Mouse (Mus musculus) myocyte (in vitro differentiated cells): ENCODE measurements at regions not wholly inside any gene's neighbourhood (a gene's known extent, or its start where the extent isn't known, plus 50 kb on each side); places are given as distances from the start of the nearest gene placed in this dataset.

ENCODE experiments used
- H3K27me3 ChIP-seq: one replicate; pipeline ENCODE4 v1.6.1; 2011; ENCODE audit not compliant: control insufficient read depth, insufficient read depth, insufficient read length
- H3K36me3 ChIP-seq: one replicate; pipeline ENCODE4 v1.6.1; 2011; ENCODE audit not compliant: control insufficient read depth, insufficient read depth
- H3K4me2 ChIP-seq: one replicate; pipeline ENCODE4 v1.6.1; 2011; ENCODE audit warnings: low read depth, control low read depth
- H3K4me3 ChIP-seq: one replicate; pipeline ENCODE4 v1.5.1; 2011; ENCODE audit warnings: mild to moderate bottlenecking, control low read depth, moderate library complexity
- H3K79me2 ChIP-seq: one replicate; pipeline ENCODE4 v1.6.1; 2011; ENCODE audit not compliant: control insufficient read depth, insufficient read depth
- H3ac ChIP-seq: one replicate; pipeline ENCODE4 v1.6.1; 2011; ENCODE audit not compliant: control insufficient read depth, insufficient read length
- CEBPB ChIP-seq: IDR thresholded peaks from 2 replicates; pipeline ENCODE4 v1.6.1; 2011; ENCODE audit warnings: mild to moderate bottlenecking, moderate library complexity; ENCODE audit not compliant: poor library complexity, insufficient read depth, severe bottlenecking
- E2F4 ChIP-seq: IDR thresholded peaks from one replicate; pipeline ENCODE4 v1.6.1; 2011; ENCODE audit warnings: mild to moderate bottlenecking, control low read depth, moderate library complexity; ENCODE audit not compliant: insufficient read depth
- MAX ChIP-seq: IDR thresholded peaks from one replicate; pipeline ENCODE4 v1.6.1; 2011; ENCODE audit warnings: low read depth, mild to moderate bottlenecking, control low read depth
- MYOD1 ChIP-seq, 3 experiments: IDR thresholded peaks; one replicate each; pipeline ENCODE4 v1.6.1; 2011; ENCODE audit warnings: control low read depth in 2 of 3, low read depth in 2 of 3, mild to moderate bottlenecking in 2 of 3, moderate library complexity in 1 of 3; ENCODE audit not compliant: insufficient read length in 2 of 3, control insufficient read depth in 1 of 3
- MYOG ChIP-seq, 3 experiments: IDR thresholded peaks; one replicate each; pipeline ENCODE4 v1.6.1; 2011; ENCODE audit warnings: control low read depth in 2 of 3, low read depth in 2 of 3, mild to moderate bottlenecking in 2 of 3; ENCODE audit not compliant: insufficient read length in 2 of 3, control insufficient read depth in 1 of 3, insufficient read depth in 1 of 3
- POLR2A ChIP-seq: IDR thresholded peaks from one replicate; pipeline ENCODE4 v1.6.1; 2011; ENCODE audit warnings: low read depth, mild to moderate bottlenecking, control low read depth, moderate library complexity; ENCODE audit not compliant: insufficient read length
- POLR2AphosphoS2 ChIP-seq: IDR thresholded peaks from one replicate; pipeline ENCODE4 v1.6.1; 2011; ENCODE audit warnings: low read depth, control low read depth; ENCODE audit not compliant: insufficient read length
- REST ChIP-seq: IDR thresholded peaks from one replicate; pipeline ENCODE4 v1.6.1; 2011; ENCODE audit warnings: mild to moderate bottlenecking, control low read depth, moderate library complexity; ENCODE audit not compliant: insufficient read depth, insufficient read length
- SRF ChIP-seq: IDR thresholded peaks from one replicate; pipeline ENCODE4 v1.6.1; 2011; ENCODE audit warnings: low read depth; ENCODE audit not compliant: control insufficient read depth, insufficient read length
- TCF12 ChIP-seq: IDR thresholded peaks from one replicate; pipeline ENCODE4 v1.6.1; 2011; ENCODE audit warnings: mild to moderate bottlenecking, control low read depth; ENCODE audit not compliant: poor library complexity, insufficient read depth, severe bottlenecking
- TCF3 ChIP-seq: IDR thresholded peaks from one replicate; pipeline ENCODE4 v1.6.1; 2011; ENCODE audit warnings: low read depth, control low read depth; ENCODE audit not compliant: insufficient read length
- USF1 ChIP-seq: IDR thresholded peaks from one replicate; pipeline ENCODE4 v1.6.1; 2011; ENCODE audit warnings: low read depth, mild to moderate bottlenecking, control low read depth, moderate library complexity

DNA sequence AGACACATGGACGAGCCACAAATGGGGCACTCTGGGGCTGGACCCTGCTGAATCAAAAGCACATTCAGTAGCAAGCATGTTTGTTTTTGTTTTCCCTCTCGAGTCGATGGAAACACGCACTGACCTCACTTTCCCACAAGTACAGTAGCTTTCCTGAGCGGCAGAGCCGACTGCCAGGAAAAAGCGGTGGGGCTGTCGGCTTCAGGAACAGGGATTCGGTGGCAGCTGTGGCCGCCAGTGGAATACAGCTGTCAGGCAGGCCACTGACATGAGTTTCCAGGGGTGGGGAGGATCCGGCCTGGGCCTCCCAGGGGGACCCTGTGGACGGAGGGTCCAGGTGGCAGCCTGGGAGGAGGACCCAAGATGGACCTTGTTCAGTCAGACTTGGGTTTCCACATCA lies 157.0 kb downstream of the Fgf18 start:
- Histone ChIP-seq H3ac (no peak overlapping the region), H3K4me2 (no peak overlapping the region), H3K79me2 (no peaks in the 10 kb centered on the region), H3K4me3 (no peak overlapping the region), H3K27me3 (no peaks in the 10 kb centered on the region), H3K36me3 (no peaks in the 10 kb centered on the region)
- no peak for TF ChIP-seq CEBPB
- TF ChIP-seq REST: no peak
- no peak for TF ChIP-seq POLR2A
- no peak for TF ChIP-seq TCF3
- TF ChIP-seq SRF: no peak
- TF ChIP-seq MAX: no peak
- TF ChIP-seq MYOD1 (IDR thresholded peaks at IDR 0.05; ENCODE audit: control insufficient read depth in 1 of 3, insufficient read length in 2 of 3, low read depth in 2 of 3): no peak
- TF ChIP-seq POLR2AphosphoS2: no peak
- no peak for TF ChIP-seq MYOG (IDR thresholded peaks at IDR 0.05; ENCODE audit: control insufficient read depth in 1 of 3, insufficient read depth in 1 of 3, insufficient read length in 2 of 3, low read depth in 2 of 3)
- no peak for TF ChIP-seq TCF12
- TF ChIP-seq E2F4: no peak
- no peak for TF ChIP-seq USF1

DNA sequence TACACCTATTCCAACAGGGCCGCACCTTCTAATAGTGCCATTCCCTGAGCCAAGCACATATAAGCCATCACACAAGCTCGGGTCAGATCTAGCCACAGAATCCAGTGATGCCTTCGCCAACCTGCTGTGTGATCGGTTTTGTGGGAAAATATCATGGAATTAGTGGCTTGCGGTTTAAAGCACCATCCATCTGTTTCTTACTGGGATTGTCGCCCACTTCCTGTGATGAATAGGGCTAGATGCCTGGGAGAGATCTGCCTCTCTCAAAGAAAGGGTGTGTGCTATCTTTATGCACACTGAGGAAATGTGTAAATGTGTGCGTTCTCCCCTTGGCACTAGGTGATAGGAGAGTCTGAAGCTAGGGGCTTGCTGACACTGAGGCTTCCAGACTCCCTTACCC lies 154.5 kb upstream of the Smim23 start:
- Histone ChIP-seq H3K27me3 (no peaks in the 10 kb centered on the region), H3K4me3 (no peak overlapping the region), H3K36me3 (no peaks in the 10 kb centered on the region), H3K79me2 (no peaks in the 10 kb centered on the region), H3ac (no peak overlapping the region), H3K4me2 (no peak overlapping the region)
- no peak for TF ChIP-seq MAX
- TF ChIP-seq USF1: no peak
- no peak for TF ChIP-seq MYOD1 (IDR thresholded peaks at IDR 0.05; ENCODE audit: control insufficient read depth in 1 of 3, insufficient read length in 2 of 3, low read depth in 2 of 3)
- TF ChIP-seq TCF12: no peak
- TF ChIP-seq POLR2A: no peak
- TF ChIP-seq POLR2AphosphoS2: no peak
- no peak for TF ChIP-seq TCF3
- TF ChIP-seq E2F4: no peak
- TF ChIP-seq MYOG (IDR thresholded peaks at IDR 0.05; ENCODE audit: control insufficient read depth in 1 of 3, insufficient read depth in 1 of 3, insufficient read length in 2 of 3, low read depth in 2 of 3): no peak

DNA sequence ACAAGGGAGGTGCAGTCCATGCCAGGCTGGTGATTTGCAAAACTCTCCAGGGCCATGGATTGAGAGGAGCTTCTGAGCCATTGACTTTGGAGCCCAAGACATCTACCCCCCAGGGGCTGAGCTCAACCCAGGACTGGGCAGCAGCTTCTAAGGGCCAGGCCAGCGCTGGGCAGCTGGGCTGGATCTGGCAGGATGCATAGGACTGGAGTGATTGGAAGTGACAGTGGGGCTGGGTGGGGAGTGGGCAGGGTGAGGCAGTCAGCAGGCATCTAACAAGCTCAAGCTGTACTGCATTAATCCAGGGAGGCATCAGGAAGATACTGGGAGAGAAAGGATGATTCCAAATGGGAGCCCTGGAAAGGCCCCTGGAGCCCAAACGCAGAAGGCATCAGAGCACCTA lies 152.2 kb upstream of the Smim23 start:
- H3K4me2 ChIP-seq: no peak overlapping the region
- no peak overlapping the region for H3ac ChIP-seq
- TF ChIP-seq MYOG (IDR thresholded peaks at IDR 0.05; ENCODE audit: control insufficient read depth in 1 of 3, insufficient read depth in 1 of 3, insufficient read length in 2 of 3, low read depth in 2 of 3) (no peak), POLR2AphosphoS2 (no peak), CEBPB (no peak), TCF3 (no peak), MAX (no peak), MYOD1 (IDR thresholded peaks at IDR 0.05; ENCODE audit: control insufficient read depth in 1 of 3, insufficient read length in 2 of 3, low read depth in 2 of 3) (no peak), REST (no peak), SRF (no peak), E2F4 (no peak), POLR2A (no peak), USF1 (no peak), TCF12 (no peak)
- no peaks in the 10 kb centered on the region for H3K36me3 ChIP-seq
- no peaks in the 10 kb centered on the region for H3K79me2 ChIP-seq
- no peak overlapping the region for H3K4me3 ChIP-seq
- no peaks in the 10 kb centered on the region for H3K27me3 ChIP-seq

DNA sequence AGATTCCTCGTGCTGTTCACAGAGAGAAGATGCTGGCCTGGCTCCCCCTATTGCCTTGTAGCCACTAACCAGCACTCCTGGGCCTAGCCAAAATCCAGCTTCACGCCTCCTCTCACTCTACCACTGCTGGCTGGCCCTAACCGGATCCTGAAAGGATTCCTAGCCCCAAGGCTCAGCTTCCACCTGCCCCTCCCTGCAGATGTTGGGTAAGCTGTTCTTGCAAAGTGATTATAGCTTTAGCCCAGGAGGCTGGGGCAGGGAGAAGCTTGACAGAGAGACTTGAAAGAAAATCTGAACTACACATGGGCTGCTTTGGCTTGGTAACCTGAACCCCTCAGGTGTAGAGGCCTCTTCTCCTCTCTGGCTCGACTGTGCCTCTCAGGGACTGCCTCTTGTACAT lies 149.0 kb upstream of the Smim23 start:
- no peak overlapping the region for H3K4me2 ChIP-seq
- no peak for TF ChIP-seq REST
- no peak for TF ChIP-seq TCF12
- no peak for TF ChIP-seq CEBPB
- no peak for TF ChIP-seq E2F4
- no peak for TF ChIP-seq TCF3
- no peak for TF ChIP-seq POLR2AphosphoS2
- no peak for TF ChIP-seq POLR2A
- no peak for TF ChIP-seq USF1
- TF ChIP-seq MYOG (IDR thresholded peaks at IDR 0.05; ENCODE audit: control insufficient read depth in 1 of 3, insufficient read depth in 1 of 3, insufficient read length in 2 of 3, low read depth in 2 of 3): no peak
- TF ChIP-seq SRF: no peak
- TF ChIP-seq MAX: no peak
- no peak for TF ChIP-seq MYOD1 (IDR thresholded peaks at IDR 0.05; ENCODE audit: control insufficient read depth in 1 of 3, insufficient read length in 2 of 3, low read depth in 2 of 3)
- no peaks in the 10 kb centered on the region for H3K27me3 ChIP-seq
- no peak overlapping the region for H3K4me3 ChIP-seq
- H3K79me2 ChIP-seq: no peaks in the 10 kb centered on the region
- no peak overlapping the region for H3ac ChIP-seq
- no peaks in the 10 kb centered on the region for H3K36me3 ChIP-seq

DNA sequence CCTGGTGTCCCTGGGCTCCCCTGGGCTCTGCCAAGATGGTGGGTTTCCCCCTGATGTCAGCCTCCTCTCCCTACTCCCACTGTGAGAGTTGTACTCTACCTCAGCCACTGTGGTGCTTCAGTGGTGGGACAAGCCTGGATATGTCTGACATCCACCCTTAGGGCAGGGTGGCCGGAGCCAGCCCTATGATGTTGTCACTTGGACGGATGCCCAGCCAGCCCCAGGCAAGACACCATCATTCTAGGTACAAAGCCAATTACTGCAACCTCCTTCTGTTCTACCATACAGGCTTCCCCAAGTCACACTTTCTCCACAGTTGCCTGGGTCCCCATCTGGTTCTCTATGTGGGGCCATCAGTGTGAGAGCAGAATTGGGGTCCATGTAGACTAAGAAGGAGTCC lies 141.0 kb upstream of the Smim23 start:
- Histone ChIP-seq H3K79me2 (no peaks in the 10 kb centered on the region), H3ac (no peak overlapping the region), H3K4me3 (no peak overlapping the region), H3K27me3 (no peaks in the 10 kb centered on the region), H3K36me3 (no peaks in the 10 kb centered on the region), H3K4me2 (no peak overlapping the region)
- TF ChIP-seq SRF (no peak), REST (no peak), MAX (no peak), MYOG (IDR thresholded peaks at IDR 0.05; ENCODE audit: control insufficient read depth in 1 of 3, insufficient read depth in 1 of 3, insufficient read length in 2 of 3, low read depth in 2 of 3) (no peak), E2F4 (no peak), CEBPB (no peak), USF1 (no peak), TCF3 (no peak), POLR2A (no peak), POLR2AphosphoS2 (no peak), TCF12 (no peak), MYOD1 (IDR thresholded peaks at IDR 0.05; ENCODE audit: control insufficient read depth in 1 of 3, insufficient read length in 2 of 3, low read depth in 2 of 3) (no peak)
